Mouse (Mus musculus) cerebellum, adult 2 months (tissue): ENCODE measurements around the gene Tln2.

Source experiments
- CTCF ChIP-seq: fragments of 200-500 bp; IDR thresholded peaks from 2 replicates; pipeline ENCODE4 v1.5.1; 2011; ENCODE audit warnings: low read depth, mild to moderate bottlenecking, control low read depth, low read length, moderate library complexity, borderline replicate concordance; ENCODE audit not compliant: insufficient read depth
- POLR2A ChIP-seq: fragments of 200-500 bp; IDR thresholded peaks from 2 replicates; pipeline ENCODE4 v1.6.1; 2011; ENCODE audit warnings: low read length, control low read depth, borderline replicate concordance; ENCODE audit not compliant: insufficient read depth

DNA sequence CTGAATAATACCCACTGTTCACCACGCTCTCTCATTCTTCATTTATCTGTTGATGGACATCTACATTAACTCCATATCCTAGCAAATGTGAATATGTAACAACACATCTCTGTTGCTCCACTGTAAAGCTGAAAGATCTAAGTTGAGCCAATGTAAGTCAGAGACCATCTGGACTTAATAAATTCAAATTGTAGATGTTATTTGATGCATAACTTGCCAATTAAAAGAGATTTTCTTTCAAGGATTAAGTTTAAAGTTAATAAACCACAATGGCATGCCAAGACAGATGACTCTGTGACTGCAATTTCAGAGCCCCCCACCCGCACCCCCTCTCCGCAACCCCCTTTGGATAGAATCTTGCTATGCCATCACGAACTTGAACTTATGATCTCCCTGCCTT, 386.3 kb downstream of the Tln2 start:
- no peak for TF ChIP-seq CTCF
- no peak for TF ChIP-seq POLR2A
